Mouse (Mus musculus): ENCODE data around the gene Ccnc. TPM values are rescaled to one million over a fixed set of nuclear protein-coding genes. Genes with fewer than 3 reads are reported as not detected.

The Ccnc gene
- polyA plus RNA-seq, 1 experiment from 2014 or later: 68.5 TPM

GRCm38 (mm10) chr4:21766171-21766862 lies 38.8 kb downstream of the Ccnc start:
- Histone ChIP-seq H3K36me3 (ENCODE audit: control insufficient read depth, insufficient read depth) (no peaks in the 10 kb centered on the region), H3K4me2 (ENCODE audit: low read length) (peak overlapping the region; percentile 85), H3K4me3 (replicated peaks; ENCODE audit: low read length) (peak overlapping the region; percentile 86), H3K9me3 (ENCODE audit: control insufficient read depth, low read length) (no peaks in the 10 kb centered on the region), H3K4me1 (replicated peaks; ENCODE audit: control insufficient read depth, insufficient read depth, low read length) (peaks cover 10% of the 10 kb centered on the region), H3K27ac (ENCODE audit: low read length) (no peak overlapping the region), H3K9ac (replicated peaks; ENCODE audit: low read depth, low read length) (peak overlapping the region; percentile 87), H3K27me3 (replicated peaks; ENCODE audit: control insufficient read depth, insufficient read depth, low read length) (no peaks in the 10 kb centered on the region)
- ATAC-seq: peak; percentile 48
- 18% methylated on average over 14 of the region's 14 CpGs for WGBS

- Histone ChIP-seq H3K4me3 (replicated peaks; ENCODE audit: low read length) (peak within 1 kb of the TSS; percentile 86), H3K9ac (replicated peaks; ENCODE audit: low read depth, low read length) (peak within 1 kb of the TSS; percentile 87), H3K27ac (ENCODE audit: low read length) (no peak within 1 kb of the TSS; the same call in 1 of the 2 replicates), H3K36me3 (ENCODE audit: control insufficient read depth, insufficient read depth) (no peaks in the 10 kb centered on the region), H3K4me1 (replicated peaks; ENCODE audit: control insufficient read depth, insufficient read depth, low read length) (peaks cover 5% of the 10 kb centered on the region), H3K4me2 (ENCODE audit: low read length) (peak within 1 kb of the TSS; percentile 85), H3K27me3 (replicated peaks; ENCODE audit: control insufficient read depth, insufficient read depth, low read length) (no peaks in the 10 kb centered on the region), H3K9me3 (ENCODE audit: control insufficient read depth, low read length) (no peaks in the 10 kb centered on the region)
- 1% methylated on average over 17 of the region's 17 CpGs for WGBS
- ATAC-seq: peak; percentile 94
These were observed 39.4 kb downstream of the Ccnc start, which contains the start of the genes Usp45 and Tstd3 for GRCm38 (mm10) chr4:21766863-21767304. Usp45 (plus strand) TSS chr4:21767156. Tstd3 (minus strand) TSS chr4:21767212.

- Histone ChIP-seq H3K4me2 (ENCODE audit: low read length) (no peak overlapping the region), H3K27me3 (replicated peaks; ENCODE audit: control insufficient read depth, insufficient read depth, low read length) (no peaks in the 10 kb centered on the region), H3K27ac (ENCODE audit: low read length) (no peak overlapping the region), H3K9ac (replicated peaks; ENCODE audit: low read depth, low read length) (no peak overlapping the region), H3K4me3 (replicated peaks; ENCODE audit: low read length) (no peak overlapping the region), H3K36me3 (ENCODE audit: control insufficient read depth, insufficient read depth) (no peaks in the 10 kb centered on the region), H3K4me1 (replicated peaks; ENCODE audit: control insufficient read depth, insufficient read depth, low read length) (peaks cover 6% of the 10 kb centered on the region), H3K9me3 (ENCODE audit: control insufficient read depth, low read length) (no peaks in the 10 kb centered on the region)
- 70% methylated on average over 1 of the region's 1 CpGs for WGBS
- no peak for ATAC-seq
These were observed 43.6 kb downstream of the Ccnc start for GRCm38 (mm10) chr4:21771064-21771463.

GRCm38 (mm10) chr4:21772306-21772705 lies 44.8 kb downstream of the Ccnc start:
- no peaks in the 10 kb centered on the region for H3K9me3 ChIP-seq (ENCODE audit: control insufficient read depth, low read length)
- 98% methylated on average over 1 of the region's 1 CpGs for WGBS
- no peak overlapping the region for H3K9ac ChIP-seq (replicated peaks; ENCODE audit: low read depth, low read length)
- H3K4me2 ChIP-seq (ENCODE audit: low read length): no peak overlapping the region
- H3K4me1 ChIP-seq (replicated peaks; ENCODE audit: control insufficient read depth, insufficient read depth, low read length): peaks cover 4% of the 10 kb centered on the region
- no peak for ATAC-seq
- no peaks in the 10 kb centered on the region for H3K36me3 ChIP-seq (ENCODE audit: control insufficient read depth, insufficient read depth)
- no peaks in the 10 kb centered on the region for H3K27me3 ChIP-seq (replicated peaks; ENCODE audit: control insufficient read depth, insufficient read depth, low read length)
- no peak overlapping the region for H3K4me3 ChIP-seq (replicated peaks; ENCODE audit: low read length)
- H3K27ac ChIP-seq (ENCODE audit: low read length): no peak overlapping the region

GRCm38 (mm10) chr4:21776091-21776945 lies 48.8 kb downstream of the Ccnc start:
- Histone ChIP-seq H3K27ac (ENCODE audit: low read length) (no peak overlapping the region; the same call in 1 of the 2 replicates), H3K4me1 (replicated peaks; ENCODE audit: control insufficient read depth, insufficient read depth, low read length) (peaks cover 8% of the 10 kb centered on the region), H3K27me3 (replicated peaks; ENCODE audit: control insufficient read depth, insufficient read depth, low read length) (no peaks in the 10 kb centered on the region), H3K4me3 (replicated peaks; ENCODE audit: low read length) (peak overlapping the region; percentile 68), H3K36me3 (ENCODE audit: control insufficient read depth, insufficient read depth) (peaks cover 2% of the 10 kb centered on the region; the same call in 1 of the 2 replicates), H3K4me2 (ENCODE audit: low read length) (peak overlapping the region; percentile 70), H3K9ac (replicated peaks; ENCODE audit: low read depth, low read length) (peak overlapping the region; percentile 88), H3K9me3 (ENCODE audit: control insufficient read depth, low read length) (no peaks in the 10 kb centered on the region)
- under 1% methylated on average over 46 of the region's 46 CpGs for WGBS
- ATAC-seq: peak; percentile 98

GRCm38 (mm10) chr4:21776946-21777265 lies 49.4 kb downstream of the Ccnc start:
- Histone ChIP-seq H3K27ac (ENCODE audit: low read length) (no peak overlapping the region), H3K9ac (replicated peaks; ENCODE audit: low read depth, low read length) (peak overlapping the region; percentile 88), H3K4me2 (ENCODE audit: low read length) (peak overlapping the region; percentile 70), H3K4me3 (replicated peaks; ENCODE audit: low read length) (peak overlapping the region; percentile 68), H3K27me3 (replicated peaks; ENCODE audit: control insufficient read depth, insufficient read depth, low read length) (no peaks in the 10 kb centered on the region), H3K4me1 (replicated peaks; ENCODE audit: control insufficient read depth, insufficient read depth, low read length) (peaks cover 8% of the 10 kb centered on the region), H3K36me3 (ENCODE audit: control insufficient read depth, insufficient read depth) (peaks cover 6% of the 10 kb centered on the region; the same call in 1 of the 2 replicates), H3K9me3 (ENCODE audit: control insufficient read depth, low read length) (no peaks in the 10 kb centered on the region)
- ATAC-seq: no peak
- 8% methylated on average over 9 of the region's 9 CpGs for WGBS

GRCm38 (mm10) chr4:21780816-21781726 lies 53.6 kb downstream of the Ccnc start:
- no peak for ATAC-seq
- H3K27me3 ChIP-seq (replicated peaks; ENCODE audit: control insufficient read depth, insufficient read depth, low read length): no peaks in the 10 kb centered on the region
- H3K36me3 ChIP-seq (ENCODE audit: control insufficient read depth, insufficient read depth): peaks cover 30% of the 10 kb centered on the region
- H3K9me3 ChIP-seq (ENCODE audit: control insufficient read depth, low read length): no peaks in the 10 kb centered on the region
- peaks cover 6% of the 10 kb centered on the region for H3K4me1 ChIP-seq (replicated peaks; ENCODE audit: control insufficient read depth, insufficient read depth, low read length)
- no peak overlapping the region for H3K4me3 ChIP-seq (replicated peaks; ENCODE audit: low read length)
- H3K4me2 ChIP-seq (ENCODE audit: low read length): no peak overlapping the region
- no peak overlapping the region for H3K9ac ChIP-seq (replicated peaks; ENCODE audit: low read depth, low read length)
- 97% methylated on average over 12 of the region's 12 CpGs for WGBS
- no peak overlapping the region for H3K27ac ChIP-seq (ENCODE audit: low read length)

GRCm38 (mm10) chr4:21786268-21786667 lies 58.8 kb downstream of the Ccnc start:
- Histone ChIP-seq H3K4me3 (replicated peaks; ENCODE audit: low read length) (no peak overlapping the region), H3K9me3 (ENCODE audit: control insufficient read depth, low read length) (no peaks in the 10 kb centered on the region), H3K36me3 (ENCODE audit: control insufficient read depth, insufficient read depth) (peaks cover 38% of the 10 kb centered on the region), H3K27me3 (replicated peaks; ENCODE audit: control insufficient read depth, insufficient read depth, low read length) (no peaks in the 10 kb centered on the region), H3K4me1 (replicated peaks; ENCODE audit: control insufficient read depth, insufficient read depth, low read length) (no peaks in the 10 kb centered on the region), H3K27ac (ENCODE audit: low read length) (no peak overlapping the region), H3K9ac (replicated peaks; ENCODE audit: low read depth, low read length) (no peak overlapping the region), H3K4me2 (ENCODE audit: low read length) (no peak overlapping the region)
- no peak for ATAC-seq
- 95% methylated on average over 12 of the region's 12 CpGs for WGBS
